Mouse (Mus musculus) erythroblast, embryonic 14.5 days (primary cell): ENCODE data around the gene Fam110a. TPM values are rescaled to one million over a fixed set of nuclear protein-coding genes. Genes with fewer than 3 reads are reported as not detected.

Source experiments
- H3K27me3 ChIP-seq: 2 replicates; pipeline ENCODE4 v1.6.1; 2012; ENCODE audit warnings: inconsistent platforms; ENCODE audit not compliant: control insufficient read depth
- H3K36me3 ChIP-seq: 2 replicates; pipeline ENCODE4 v1.6.1; 2012; ENCODE audit warnings: mild to moderate bottlenecking, inconsistent platforms; ENCODE audit not compliant: control insufficient read depth
- H3K4me1 ChIP-seq: 2 replicates; pipeline ENCODE4 v1.6.1; 2012; ENCODE audit warnings: inconsistent platforms; ENCODE audit not compliant: control insufficient read depth
- H3K4me3 ChIP-seq: replicated peaks from 2 replicates; pipeline ENCODE3; 2012; ENCODE audit warnings: moderate library complexity, mild to moderate bottlenecking, inconsistent platforms
- H3K9me3 ChIP-seq: 2 replicates; pipeline ENCODE4 v1.6.1; 2012; ENCODE audit warnings: low read length, inconsistent platforms, mixed read lengths; ENCODE audit not compliant: control insufficient read depth
- GATA1 ChIP-seq: IDR thresholded peaks from 2 replicates; pipeline ENCODE4 v1.6.1; 2012; ENCODE audit warnings: low read length, inconsistent platforms, mixed read lengths
- TAL1 ChIP-seq: IDR thresholded peaks from 3 replicates; pipeline ENCODE4 v1.6.1; 2012; ENCODE audit warnings: low read length, inconsistent platforms, mixed read lengths
- polyA plus RNA-seq: library from polyadenylated mRNA; stranded (reverse); fragments of >175 nt; gene quantifications from 2 replicates; pipeline ENCODE4 v1.2.3, GENCODE M21; 2012

Gene Fam110a
- polyA plus RNA-seq, 1 experiment = 4.7 TPM

- H3K4me3 ChIP-seq = no peak overlapping the region
- no peak for TF ChIP-seq TAL1
- TF ChIP-seq GATA1 = no peak
- no peaks in the 10 kb centered on the region for H3K36me3 ChIP-seq
- H3K9me3 ChIP-seq = no peaks in the 10 kb centered on the region
- H3K4me1 ChIP-seq = no peaks in the 10 kb centered on the region
- peaks cover 35% of the 10 kb centered on the region for H3K27me3 ChIP-seq
Measured at GRCm38 (mm10) chr2:151986958-151987357, 6.9 kb upstream of the Fam110a start.

DNA sequence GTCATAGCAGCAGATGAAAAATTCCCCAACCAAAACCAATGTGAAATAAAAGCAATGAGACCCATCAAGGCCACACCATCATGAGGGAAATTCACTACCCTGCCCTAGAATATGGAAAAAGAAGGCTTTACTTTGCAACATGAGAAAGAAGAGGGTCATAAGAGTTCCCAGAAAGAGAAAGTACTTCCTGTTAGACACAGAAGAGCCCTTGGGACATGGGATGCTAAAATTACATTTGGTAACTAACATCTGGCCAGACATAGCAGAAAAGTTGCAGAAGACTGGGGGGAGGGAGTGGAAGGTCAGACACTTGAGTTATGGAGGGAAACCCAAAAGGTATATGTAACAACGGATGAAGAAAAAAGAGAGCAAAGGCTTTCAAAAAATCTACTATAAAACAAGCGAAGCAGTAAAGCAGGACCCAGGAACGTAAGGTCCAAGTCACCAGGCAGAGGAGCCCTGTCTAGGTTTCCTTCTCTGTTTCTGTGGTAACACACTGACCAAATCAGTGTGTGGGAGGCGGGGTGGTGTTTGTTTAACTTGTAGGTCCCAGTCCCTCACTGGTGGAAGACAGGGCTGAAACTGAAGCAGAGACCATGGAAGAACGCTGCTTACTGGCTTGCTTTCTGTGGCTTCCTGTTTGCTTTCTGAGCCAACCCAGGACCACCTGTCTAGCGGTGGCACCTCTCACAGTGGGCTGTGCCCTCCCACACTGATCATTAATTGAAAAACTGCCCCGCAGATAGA lies 5.6 kb upstream of the Fam110a start:
- H3K4me3 ChIP-seq = no peak overlapping the region
- H3K9me3 ChIP-seq = no peaks in the 10 kb centered on the region
- peaks cover 1% of the 10 kb centered on the region for H3K4me1 ChIP-seq
- TF ChIP-seq GATA1 = no peak
- TF ChIP-seq TAL1 = no peak
- H3K27me3 ChIP-seq = peaks cover 33% of the 10 kb centered on the region
- no peaks in the 10 kb centered on the region for H3K36me3 ChIP-seq

DNA sequence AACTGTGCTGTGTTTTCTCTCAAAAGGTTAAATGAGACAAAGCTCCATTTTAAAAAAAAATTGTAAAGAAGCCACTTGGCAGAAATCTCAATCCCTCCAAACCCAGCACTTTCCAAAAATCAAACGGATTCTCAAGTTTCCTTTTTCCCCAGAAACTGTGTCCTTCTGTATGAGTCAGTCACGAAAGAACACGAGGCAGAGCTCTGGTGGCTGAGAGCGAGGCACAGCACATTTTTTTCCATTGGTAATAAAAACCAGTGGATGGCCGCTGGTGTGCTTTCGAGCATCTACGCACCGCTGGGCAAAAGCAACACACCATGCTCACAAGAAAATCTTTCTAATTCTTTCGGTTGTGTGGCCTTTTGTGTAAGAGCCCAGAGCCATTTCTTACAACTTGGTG lies 4.0 kb upstream of the Fam110a start:
- no peaks in the 10 kb centered on the region for H3K36me3 ChIP-seq
- TF ChIP-seq GATA1 (no peak), TAL1 (no peak)
- H3K27me3 ChIP-seq = peaks cover 33% of the 10 kb centered on the region
- H3K4me1 ChIP-seq = peaks cover 17% of the 10 kb centered on the region
- no peaks in the 10 kb centered on the region for H3K9me3 ChIP-seq
- no peak overlapping the region for H3K4me3 ChIP-seq

- TF ChIP-seq GATA1 = no peak
- no peak for TF ChIP-seq TAL1
- Histone ChIP-seq H3K27me3 (peaks cover 20% of the 10 kb centered on the region), H3K4me3 (no peak overlapping the region)
Measured at GRCm38 (mm10) chr2:151982476-151982875, 2.5 kb upstream of the Fam110a start.

GRCm38 (mm10) chr2:151981268-151981667 lies 1.2 kb upstream of the Fam110a start:
- H3K4me3 ChIP-seq = no peak overlapping the region
- peaks cover 32% of the 10 kb centered on the region for H3K4me1 ChIP-seq
- H3K9me3 ChIP-seq = no peaks in the 10 kb centered on the region
- peaks cover 12% of the 10 kb centered on the region for H3K27me3 ChIP-seq
- peaks cover 13% of the 10 kb centered on the region for H3K36me3 ChIP-seq
- TF ChIP-seq GATA1 (no peak), TAL1 (no peak)

More at GRCm38 (mm10) chr2:151982476-151982875, 2.5 kb upstream of the Fam110a start:
- Histone ChIP-seq H3K9me3 (no peaks in the 10 kb centered on the region), H3K36me3 (peaks cover 6% of the 10 kb centered on the region), H3K4me1 (peaks cover 32% of the 10 kb centered on the region)

- H3K4me1 ChIP-seq = peaks cover 32% of the 10 kb centered on the region
- TF ChIP-seq GATA1 (no peak), TAL1 (no peak)
Measured at GRCm38 (mm10) chr2:151980355-151980693, 305 bp upstream of the Fam110a start.

DNA sequence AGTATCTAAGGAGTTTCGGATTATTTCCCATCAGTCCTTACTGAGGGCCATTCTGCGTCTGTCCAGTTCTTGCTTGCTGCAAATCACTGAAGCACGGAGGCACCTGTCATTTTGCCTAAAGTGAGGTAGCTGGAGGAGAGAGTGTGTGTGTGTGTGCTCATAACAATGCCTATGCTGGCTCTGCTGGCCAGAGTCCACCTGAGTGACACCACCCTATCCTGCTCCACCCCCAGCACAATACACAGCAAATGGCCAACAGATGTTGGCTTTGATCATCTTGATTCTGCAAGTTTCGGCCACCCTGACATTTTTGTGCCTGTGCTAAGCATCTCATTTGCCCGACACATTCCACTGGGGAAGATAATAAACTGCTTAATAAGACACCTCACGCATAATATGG lies 1.5 kb downstream of the Fam110a start:
- Histone ChIP-seq H3K4me3 (peak overlapping the region; percentile 93), H3K27me3 (peaks cover 26% of the 10 kb centered on the region), H3K36me3 (peaks cover 13% of the 10 kb centered on the region), H3K9me3 (no peaks in the 10 kb centered on the region), H3K4me1 (peaks cover 41% of the 10 kb centered on the region)
- TF ChIP-seq GATA1 (no peak), TAL1 (no peak)

More at GRCm38 (mm10) chr2:151980355-151980693, 305 bp upstream of the Fam110a start:
- Histone ChIP-seq H3K27me3 (peaks cover 10% of the 10 kb centered on the region), H3K4me3 (peak overlapping the region; percentile 93), H3K9me3 (no peaks in the 10 kb centered on the region), H3K36me3 (peaks cover 13% of the 10 kb centered on the region)

- peaks cover 13% of the 10 kb centered on the region for H3K36me3 ChIP-seq
- no peak for TF ChIP-seq TAL1
- no peak for TF ChIP-seq GATA1
- no peaks in the 10 kb centered on the region for H3K9me3 ChIP-seq
- H3K4me1 ChIP-seq = peaks cover 46% of the 10 kb centered on the region
- peak overlapping the region; percentile 93 for H3K4me3 ChIP-seq
- peaks cover 33% of the 10 kb centered on the region for H3K27me3 ChIP-seq
Measured at GRCm38 (mm10) chr2:151977689-151978440, 2.2 kb downstream of the Fam110a start.

- H3K9me3 ChIP-seq = no peaks in the 10 kb centered on the region
Measured at GRCm38 (mm10) chr2:151976067-151976466, 4.0 kb downstream of the Fam110a start.

More at GRCm38 (mm10) chr2:151976067-151976466, 4.0 kb downstream of the Fam110a start:
- TF ChIP-seq TAL1 (no peak), GATA1 (no peak)
- peaks cover 51% of the 10 kb centered on the region for H3K4me1 ChIP-seq
- H3K27me3 ChIP-seq = peaks cover 44% of the 10 kb centered on the region
- peaks cover 13% of the 10 kb centered on the region for H3K36me3 ChIP-seq
- H3K4me3 ChIP-seq = no peak overlapping the region
